Mouse (Mus musculus) myocyte (in vitro differentiated cells): ENCODE data around the gene Slc12a6. TPM values are rescaled to one million over a fixed set of nuclear protein-coding genes. Genes with fewer than 3 reads are reported as not detected.

Source experiments
- H3K27me3 ChIP-seq: one replicate; pipeline ENCODE4 v1.6.1; 2011; ENCODE audit not compliant: control insufficient read depth, insufficient read depth, insufficient read length
- H3K36me3 ChIP-seq: one replicate; pipeline ENCODE4 v1.6.1; 2011; ENCODE audit not compliant: control insufficient read depth, insufficient read depth
- H3K4me2 ChIP-seq: one replicate; pipeline ENCODE4 v1.6.1; 2011; ENCODE audit warnings: low read depth, control low read depth
- H3K4me3 ChIP-seq: one replicate; pipeline ENCODE4 v1.5.1; 2011; ENCODE audit warnings: mild to moderate bottlenecking, control low read depth, moderate library complexity
- H3K79me2 ChIP-seq: one replicate; pipeline ENCODE4 v1.6.1; 2011; ENCODE audit not compliant: control insufficient read depth, insufficient read depth
- H3ac ChIP-seq: one replicate; pipeline ENCODE4 v1.6.1; 2011; ENCODE audit not compliant: control insufficient read depth, insufficient read length
- CEBPB ChIP-seq: IDR thresholded peaks from 2 replicates; pipeline ENCODE4 v1.6.1; 2011; ENCODE audit warnings: mild to moderate bottlenecking, moderate library complexity; ENCODE audit not compliant: poor library complexity, insufficient read depth, severe bottlenecking
- E2F4 ChIP-seq: IDR thresholded peaks from one replicate; pipeline ENCODE4 v1.6.1; 2011; ENCODE audit warnings: mild to moderate bottlenecking, control low read depth, moderate library complexity; ENCODE audit not compliant: insufficient read depth
- MAX ChIP-seq: IDR thresholded peaks from one replicate; pipeline ENCODE4 v1.6.1; 2011; ENCODE audit warnings: low read depth, mild to moderate bottlenecking, control low read depth
- MYOD1 ChIP-seq, 3 experiments: IDR thresholded peaks; one replicate each; pipeline ENCODE4 v1.6.1; 2011; ENCODE audit warnings: control low read depth in 2 of 3, low read depth in 2 of 3, mild to moderate bottlenecking in 2 of 3, moderate library complexity in 1 of 3; ENCODE audit not compliant: insufficient read length in 2 of 3, control insufficient read depth in 1 of 3
- MYOG ChIP-seq, 3 experiments: IDR thresholded peaks; one replicate each; pipeline ENCODE4 v1.6.1; 2011; ENCODE audit warnings: control low read depth in 2 of 3, low read depth in 2 of 3, mild to moderate bottlenecking in 2 of 3; ENCODE audit not compliant: insufficient read length in 2 of 3, control insufficient read depth in 1 of 3, insufficient read depth in 1 of 3
- POLR2A ChIP-seq: IDR thresholded peaks from one replicate; pipeline ENCODE4 v1.6.1; 2011; ENCODE audit warnings: low read depth, mild to moderate bottlenecking, control low read depth, moderate library complexity; ENCODE audit not compliant: insufficient read length
- POLR2AphosphoS2 ChIP-seq: IDR thresholded peaks from one replicate; pipeline ENCODE4 v1.6.1; 2011; ENCODE audit warnings: low read depth, control low read depth; ENCODE audit not compliant: insufficient read length
- REST ChIP-seq: IDR thresholded peaks from one replicate; pipeline ENCODE4 v1.6.1; 2011; ENCODE audit warnings: mild to moderate bottlenecking, control low read depth, moderate library complexity; ENCODE audit not compliant: insufficient read depth, insufficient read length
- SRF ChIP-seq: IDR thresholded peaks from one replicate; pipeline ENCODE4 v1.6.1; 2011; ENCODE audit warnings: low read depth; ENCODE audit not compliant: control insufficient read depth, insufficient read length
- TCF12 ChIP-seq: IDR thresholded peaks from one replicate; pipeline ENCODE4 v1.6.1; 2011; ENCODE audit warnings: mild to moderate bottlenecking, control low read depth; ENCODE audit not compliant: poor library complexity, insufficient read depth, severe bottlenecking
- TCF3 ChIP-seq: IDR thresholded peaks from one replicate; pipeline ENCODE4 v1.6.1; 2011; ENCODE audit warnings: low read depth, control low read depth; ENCODE audit not compliant: insufficient read length
- USF1 ChIP-seq: IDR thresholded peaks from one replicate; pipeline ENCODE4 v1.6.1; 2011; ENCODE audit warnings: low read depth, mild to moderate bottlenecking, control low read depth, moderate library complexity
- polyA plus RNA-seq: library from polyadenylated mRNA; unstranded; fragments of >200 nt; fragmentation: generic; extraction: Trizol; gene quantifications from one replicate; pipeline ENCODE4 v1.2.1, GENCODE M21; 2012; ENCODE audit warnings: missing spikeins

The Slc12a6 gene
- polyA plus RNA-seq, 1 experiment, result 7.0 TPM

DNA sequence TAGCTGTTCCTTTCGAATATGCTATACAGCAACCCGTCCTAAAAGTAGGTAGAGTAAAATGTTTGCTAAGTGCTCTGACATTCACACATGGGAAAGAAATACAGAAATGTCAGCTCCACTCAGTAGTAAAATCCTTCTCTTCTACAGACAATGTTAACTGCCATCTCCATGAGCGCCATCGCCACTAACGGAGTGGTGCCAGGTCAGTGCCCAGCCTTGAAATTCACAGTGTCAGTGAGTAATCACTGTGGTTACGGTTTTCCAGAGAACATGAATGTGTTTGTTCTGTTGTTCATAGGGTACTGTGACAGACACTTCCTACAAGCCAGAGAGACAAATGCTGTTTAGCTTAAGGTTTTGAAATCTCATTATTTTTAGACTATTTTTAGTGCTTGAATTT lies 71.6 kb downstream of the Slc12a6 start:
- TF ChIP-seq MAX (no peak), TCF12 (no peak), POLR2AphosphoS2 (no peak), E2F4 (no peak), SRF (no peak), POLR2A (no peak), REST (no peak), USF1 (no peak), CEBPB (no peak), MYOG (IDR thresholded peaks at IDR 0.05; ENCODE audit: control insufficient read depth in 1 of 3, insufficient read depth in 1 of 3, insufficient read length in 2 of 3, low read depth in 2 of 3) (no peak), MYOD1 (IDR thresholded peaks at IDR 0.05; ENCODE audit: control insufficient read depth in 1 of 3, insufficient read length in 2 of 3, low read depth in 2 of 3) (no peak), TCF3 (no peak)
- Histone ChIP-seq H3K4me2 (no peak overlapping the region), H3K4me3 (no peak overlapping the region), H3K27me3 (no peaks in the 10 kb centered on the region), H3K36me3 (peaks cover 3% of the 10 kb centered on the region), H3K79me2 (no peaks in the 10 kb centered on the region), H3ac (no peak overlapping the region)

DNA sequence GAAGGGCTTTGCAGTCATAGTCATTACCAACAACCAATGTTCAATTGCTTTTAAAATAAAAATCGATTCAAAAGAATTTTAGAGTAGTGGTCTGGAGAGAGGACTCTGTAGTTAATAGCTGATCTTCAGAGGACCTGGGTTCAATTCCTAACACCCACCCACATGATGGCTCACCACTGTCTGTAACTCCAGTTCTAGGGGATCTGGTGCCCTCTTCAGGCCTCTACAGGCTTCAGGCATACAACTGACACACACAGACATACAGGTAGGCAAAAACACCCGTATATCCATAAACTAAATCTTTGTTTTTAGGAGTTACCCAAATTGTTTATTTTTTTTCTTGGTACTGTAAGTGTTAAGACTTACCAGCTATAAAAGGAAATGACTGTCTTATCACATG lies 74.1 kb downstream of the Slc12a6 start:
- Histone ChIP-seq H3K36me3 (peaks cover 11% of the 10 kb centered on the region), H3K79me2 (no peaks in the 10 kb centered on the region)
- TF ChIP-seq TCF12, result no peak
- TF ChIP-seq E2F4, result no peak
- TF ChIP-seq SRF, result no peak
- TF ChIP-seq POLR2AphosphoS2, result no peak
- no peak for TF ChIP-seq TCF3

DNA sequence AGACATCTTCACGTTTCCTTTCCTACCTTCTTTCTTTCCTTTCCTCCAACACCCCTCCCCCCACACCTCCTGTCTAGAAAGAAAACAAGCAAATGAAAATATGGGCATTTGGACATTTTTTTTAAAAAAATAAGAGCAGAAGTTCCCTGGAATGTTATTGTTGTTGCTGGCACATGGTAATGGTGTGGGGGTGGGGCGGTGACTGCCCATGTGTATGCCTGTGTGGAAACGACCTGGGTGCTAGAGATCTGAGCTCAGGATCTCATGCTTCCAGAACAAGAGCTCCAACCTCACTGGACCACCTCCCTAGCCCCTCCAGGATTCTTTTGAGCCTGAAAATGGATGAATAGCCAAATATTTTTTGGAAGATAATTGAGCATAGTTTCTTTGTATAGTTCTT lies 75.5 kb downstream of the Slc12a6 start:
- no peak overlapping the region for H3K4me3 ChIP-seq
- no peak overlapping the region for H3ac ChIP-seq
- no peak overlapping the region for H3K4me2 ChIP-seq
- H3K79me2 ChIP-seq, result no peaks in the 10 kb centered on the region
- no peaks in the 10 kb centered on the region for H3K27me3 ChIP-seq
- H3K36me3 ChIP-seq, result peaks cover 19% of the 10 kb centered on the region
- TF ChIP-seq SRF, result no peak
- no peak for TF ChIP-seq MAX
- no peak for TF ChIP-seq TCF12
- no peak for TF ChIP-seq POLR2AphosphoS2
- no peak for TF ChIP-seq E2F4
- TF ChIP-seq TCF3, result no peak

More for the DNA sequence above, 74.1 kb downstream of the Slc12a6 start:
- H3K4me3 ChIP-seq, result no peak overlapping the region
- H3ac ChIP-seq, result no peak overlapping the region
- H3K4me2 ChIP-seq, result no peak overlapping the region
- H3K27me3 ChIP-seq, result no peaks in the 10 kb centered on the region

DNA sequence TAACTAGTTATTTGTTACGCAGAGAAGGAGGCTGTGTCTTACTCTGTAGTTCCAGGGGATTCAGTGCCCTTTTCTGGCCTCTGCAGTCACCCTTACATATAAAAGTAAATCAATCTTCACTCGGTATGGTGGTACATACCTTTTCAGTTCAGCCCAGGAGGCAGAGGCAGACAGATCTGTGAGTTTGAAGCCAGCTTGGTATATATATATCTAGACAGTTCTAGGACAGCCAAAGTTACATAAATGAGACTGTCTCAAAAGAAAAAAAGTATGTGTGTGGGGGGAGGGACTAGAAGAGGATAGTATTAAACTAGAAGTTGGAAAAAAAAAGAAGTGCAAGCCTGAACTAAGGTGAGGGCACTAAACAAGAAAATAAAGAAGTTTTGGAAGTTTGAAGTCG lies 82.6 kb downstream of the Slc12a6 start:
- Histone ChIP-seq H3K79me2 (no peaks in the 10 kb centered on the region), H3K4me2 (no peak overlapping the region), H3K27me3 (no peaks in the 10 kb centered on the region), H3K4me3 (no peak overlapping the region), H3ac (no peak overlapping the region), H3K36me3 (peaks cover 20% of the 10 kb centered on the region)
- TF ChIP-seq MYOG (IDR thresholded peaks at IDR 0.05; ENCODE audit: control insufficient read depth in 1 of 3, insufficient read depth in 1 of 3, insufficient read length in 2 of 3, low read depth in 2 of 3), result no peak
- no peak for TF ChIP-seq E2F4
- TF ChIP-seq USF1, result no peak
- TF ChIP-seq MAX, result no peak
- no peak for TF ChIP-seq TCF3
- no peak for TF ChIP-seq TCF12
- no peak for TF ChIP-seq POLR2AphosphoS2
- no peak for TF ChIP-seq POLR2A
- no peak for TF ChIP-seq CEBPB
- no peak for TF ChIP-seq SRF

DNA sequence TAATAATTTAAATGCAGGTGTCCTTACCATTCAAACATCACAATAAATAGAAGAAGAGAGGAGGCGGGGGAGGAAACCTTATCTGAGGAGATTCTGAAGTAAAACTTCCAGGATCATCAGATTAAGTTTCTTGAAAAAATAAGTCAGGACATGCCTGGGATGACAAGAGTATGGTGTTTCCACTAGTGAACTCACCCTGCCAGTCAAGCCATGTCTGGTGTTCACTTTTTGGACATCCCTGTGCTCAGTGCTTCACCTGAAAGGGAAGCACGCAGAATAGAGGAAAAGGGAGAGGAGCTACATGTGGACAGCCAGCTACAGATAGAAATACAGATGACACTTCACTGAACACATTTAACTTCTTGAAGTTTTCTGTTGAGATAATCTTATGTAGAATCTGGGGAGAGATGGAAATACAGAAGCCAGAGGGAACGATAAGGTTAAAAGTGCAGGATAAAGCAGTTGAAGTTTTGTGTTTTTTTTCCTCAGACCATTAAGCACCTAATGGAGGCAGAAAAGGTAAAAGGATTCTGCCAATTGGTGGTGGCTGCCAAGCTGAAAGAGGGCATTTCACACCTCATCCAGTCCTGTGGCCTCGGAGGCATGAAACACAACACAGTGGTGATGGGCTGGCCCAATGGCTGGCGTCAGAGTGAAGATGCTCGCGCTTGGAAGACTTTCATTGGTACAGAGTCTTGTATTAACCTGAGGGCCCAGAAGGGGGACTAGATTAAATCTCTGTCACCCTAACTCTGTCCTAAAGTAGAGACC lies 88.2 kb downstream of the Slc12a6 start:
- TF ChIP-seq USF1, result no peak
- no peak for TF ChIP-seq POLR2A
- TF ChIP-seq TCF3, result no peak
- no peak for TF ChIP-seq MYOG (IDR thresholded peaks at IDR 0.05; ENCODE audit: control insufficient read depth in 1 of 3, insufficient read depth in 1 of 3, insufficient read length in 2 of 3, low read depth in 2 of 3)
- no peak for TF ChIP-seq TCF12
- no peak for TF ChIP-seq MYOD1 (IDR thresholded peaks at IDR 0.05; ENCODE audit: control insufficient read depth in 1 of 3, insufficient read length in 2 of 3, low read depth in 2 of 3)
- no peak for TF ChIP-seq CEBPB
- no peak for TF ChIP-seq MAX
- TF ChIP-seq SRF, result no peak
- TF ChIP-seq REST, result no peak
- no peak for TF ChIP-seq POLR2AphosphoS2
- no peak for TF ChIP-seq E2F4
- no peak overlapping the region for H3ac ChIP-seq
- H3K27me3 ChIP-seq, result no peaks in the 10 kb centered on the region
- no peaks in the 10 kb centered on the region for H3K79me2 ChIP-seq
- peaks cover 23% of the 10 kb centered on the region for H3K36me3 ChIP-seq
- no peak overlapping the region for H3K4me3 ChIP-seq
- no peak overlapping the region for H3K4me2 ChIP-seq
